Mouse (Mus musculus) B cell, adult 2 months (primary cell): ENCODE data around the gene Dicer1.
"Not testable (repeated sequence)": the region's sequence is repeated elsewhere in the genome, so short reads cannot be mapped to it uniquely, and the experiment has no call there.

Experiments used
- DNase-seq, 2 experiments: peaks; one replicate each; pipeline ENCODE4 v3.0.0; 2022

The Dicer1 gene

DNA sequence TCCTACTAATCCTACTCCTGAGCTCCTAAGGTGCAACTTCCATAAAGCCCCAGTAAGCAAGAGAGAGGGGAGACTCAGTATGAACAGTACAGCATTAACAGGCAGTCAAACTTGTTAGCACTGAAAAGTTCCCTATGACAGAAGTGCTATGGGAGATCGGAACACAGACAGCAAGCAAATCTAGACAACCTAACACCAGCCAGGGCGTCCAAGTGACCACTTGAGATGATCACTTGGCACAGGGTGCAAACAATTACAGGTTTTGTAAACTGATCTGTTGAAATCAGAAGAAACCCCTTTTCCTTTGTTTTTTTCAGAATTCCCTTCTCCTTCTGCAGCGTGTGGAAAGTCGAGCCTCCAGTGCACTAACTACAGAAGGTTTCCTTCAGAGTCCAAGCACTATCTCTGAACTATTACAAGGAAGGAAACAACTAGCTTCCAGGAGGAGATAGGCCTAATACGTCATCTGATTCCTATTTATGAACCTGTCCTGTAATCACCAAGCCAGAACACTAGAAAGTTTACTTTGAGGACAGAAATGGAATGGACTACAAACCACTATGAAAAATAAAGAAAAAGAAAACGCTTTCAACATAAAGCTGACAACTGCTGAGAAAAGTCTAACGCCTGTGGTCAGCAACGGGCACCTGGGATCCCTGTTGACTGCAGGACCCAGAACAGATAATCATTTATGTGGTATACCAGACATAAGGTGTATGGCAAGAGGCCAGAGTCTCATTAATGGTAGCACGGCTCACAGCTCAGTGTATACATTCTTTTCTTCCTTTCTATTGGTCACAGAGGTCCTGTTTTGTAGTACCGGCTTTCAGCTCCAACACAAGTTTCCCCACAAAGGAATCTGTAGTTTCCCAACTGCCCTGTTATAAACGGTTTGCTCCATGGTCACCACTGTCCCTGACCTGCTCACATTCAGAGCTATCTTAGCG is 10.6 kb downstream of the Dicer1 start:
- DNase-seq = no peak

DNA sequence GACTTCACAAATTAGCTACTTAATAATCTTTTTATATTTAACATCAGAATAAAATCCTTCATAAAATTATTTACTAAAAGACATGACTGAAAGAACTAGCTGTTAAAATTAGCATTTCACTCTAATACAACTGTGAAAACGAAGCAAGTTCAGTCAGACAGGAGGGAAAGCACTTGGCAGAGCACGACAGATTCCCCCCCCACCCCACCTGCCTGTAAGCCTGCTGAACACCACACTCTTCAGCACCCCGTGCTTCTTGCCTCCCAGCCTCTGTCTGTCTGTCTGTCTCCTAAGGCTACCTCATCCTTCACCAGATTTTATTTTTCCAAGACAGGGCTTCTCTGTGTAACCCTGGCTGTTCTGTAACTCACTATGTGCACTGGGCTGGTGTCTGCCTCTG is 12.8 kb downstream of the Dicer1 start:
- no peak for DNase-seq

DNA sequence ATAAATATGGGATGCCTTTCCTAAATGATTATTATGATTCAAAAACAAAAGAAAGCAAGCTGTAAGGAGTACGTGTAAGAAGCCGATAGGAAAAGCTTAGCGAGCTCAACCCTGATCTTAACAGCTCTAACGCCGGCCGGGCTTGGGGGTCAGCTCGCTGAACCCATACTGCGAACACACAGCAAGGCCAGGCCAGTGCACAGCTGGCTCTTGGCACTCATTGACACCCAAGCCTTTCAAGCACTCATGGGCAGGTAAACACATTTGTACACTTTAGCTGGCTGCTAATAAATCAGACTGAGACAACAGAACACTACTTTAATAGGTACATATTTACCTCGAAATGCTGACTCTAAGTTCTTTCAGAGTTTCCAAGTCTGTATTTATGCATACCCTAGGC is 13.3 kb downstream of the Dicer1 start:
- no peak for DNase-seq

DNA sequence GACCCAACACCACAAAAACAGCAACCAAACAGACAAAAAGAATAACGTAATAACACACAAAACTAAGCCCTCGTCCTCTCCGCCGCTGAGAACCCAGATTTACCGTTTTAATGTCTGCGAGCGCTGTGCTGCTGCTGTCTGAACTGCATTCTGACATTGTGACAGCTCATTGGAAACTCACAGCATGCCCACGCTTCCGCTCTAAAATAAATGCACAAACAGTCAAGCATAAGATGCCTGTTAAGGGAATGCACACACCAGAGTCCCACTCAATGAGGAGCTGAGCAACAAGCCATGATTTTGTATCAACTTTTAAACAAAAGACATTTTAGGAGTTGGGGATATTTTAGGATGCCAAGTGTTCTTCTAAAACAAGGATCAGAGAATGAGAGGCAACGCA is 14.1 kb downstream of the Dicer1 start:
- DNase-seq = no peak

DNA sequence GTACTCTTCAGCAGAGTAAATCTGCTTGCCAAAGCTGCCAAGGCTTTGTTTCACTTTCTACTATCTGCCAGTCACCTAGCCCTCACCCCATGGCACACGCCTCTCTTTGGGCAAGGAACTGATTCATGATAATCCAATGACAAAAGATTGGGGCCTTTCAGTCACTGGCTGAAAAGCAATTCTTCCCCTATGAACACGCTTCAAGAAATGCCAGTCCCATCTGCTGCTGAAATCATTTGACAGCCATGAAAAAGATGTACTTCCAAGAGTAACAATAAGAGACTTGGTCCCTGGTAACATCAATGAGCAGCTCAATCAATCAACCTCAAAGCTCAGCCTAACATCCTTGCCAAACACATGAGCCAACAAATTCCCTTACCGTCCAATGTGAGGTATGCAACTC is 15.8 kb downstream of the Dicer1 start:
- DNase-seq = no peak

DNA sequence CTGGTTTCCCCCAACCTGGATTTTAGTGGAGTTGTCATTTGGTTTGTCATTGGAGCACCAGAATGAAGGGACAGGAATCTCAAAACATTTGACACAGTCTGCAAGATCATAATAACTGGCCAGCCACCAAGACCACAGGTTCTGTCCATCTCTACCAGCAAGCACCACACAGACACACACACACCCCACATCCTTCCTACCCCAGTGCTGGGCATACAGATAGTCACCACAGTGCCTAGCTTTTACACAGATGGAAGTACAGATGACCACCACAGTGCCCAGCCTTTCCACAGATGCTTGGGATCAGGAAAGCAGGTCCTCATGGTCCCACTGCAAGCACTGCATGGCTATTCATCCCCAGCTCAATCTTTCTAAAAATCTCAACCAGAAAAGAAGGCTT is 18.6 kb downstream of the Dicer1 start:
- DNase-seq = no peak

DNA sequence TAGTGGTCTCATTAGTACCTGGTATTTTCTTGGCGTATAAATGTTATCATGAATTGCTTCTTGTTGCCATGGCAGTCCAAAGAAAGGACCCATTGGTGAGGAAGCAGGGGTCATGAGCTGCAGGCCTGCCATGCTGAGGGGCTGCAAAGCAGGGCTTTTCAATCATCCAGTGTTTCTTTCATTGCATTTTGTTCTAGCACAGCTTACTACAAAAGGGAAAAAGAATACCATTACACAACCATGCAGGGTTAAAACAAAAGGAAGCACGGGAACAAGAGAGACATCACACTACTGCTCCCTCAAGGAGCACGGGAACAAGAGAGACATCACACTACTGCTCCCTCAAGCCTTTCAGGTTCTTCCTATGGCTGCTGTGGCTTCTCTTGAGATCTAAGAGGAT is 20.0 kb downstream of the Dicer1 start:
- no peak for DNase-seq

DNA sequence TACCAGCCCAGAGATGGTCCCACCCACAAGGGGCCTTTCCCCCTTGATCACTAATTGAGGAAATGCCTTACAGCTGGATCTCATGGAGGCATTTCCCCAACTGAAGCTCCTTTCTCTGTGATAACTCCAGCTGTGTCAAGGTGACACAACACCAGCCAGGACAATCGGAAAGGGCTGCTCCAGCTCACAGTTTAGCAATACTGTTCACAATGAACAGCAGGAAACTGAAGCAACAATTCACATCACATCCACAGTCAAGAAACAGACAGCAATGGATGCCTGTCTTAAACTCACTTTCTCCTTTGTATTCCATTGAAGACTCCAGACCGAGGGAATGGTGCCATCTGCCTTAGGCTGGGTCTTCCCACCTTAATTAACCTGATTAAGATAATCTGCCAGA is 25.3 kb downstream of the Dicer1 start:
- DNase-seq = not testable (repeated sequence)

DNA sequence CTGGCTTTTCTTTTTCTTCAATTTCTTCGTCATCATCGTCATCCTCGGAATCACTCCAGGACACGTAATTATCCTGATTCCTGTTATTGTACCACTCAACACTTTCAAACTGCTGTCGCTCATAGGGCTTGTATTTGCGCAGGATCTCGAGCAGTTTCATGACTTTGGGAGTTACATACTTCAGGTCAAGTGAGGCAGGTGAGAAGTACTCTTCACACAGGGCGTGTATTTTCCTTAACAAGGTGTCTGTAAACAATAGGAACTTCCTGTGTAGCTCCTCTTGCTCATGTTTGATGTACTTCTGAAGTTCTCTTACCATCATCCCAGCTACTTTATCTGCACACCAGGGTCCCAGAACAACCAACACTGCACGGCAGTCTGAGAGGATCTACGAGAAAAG is 29.7 kb downstream of the Dicer1 start:
- DNase-seq = no peak

DNA sequence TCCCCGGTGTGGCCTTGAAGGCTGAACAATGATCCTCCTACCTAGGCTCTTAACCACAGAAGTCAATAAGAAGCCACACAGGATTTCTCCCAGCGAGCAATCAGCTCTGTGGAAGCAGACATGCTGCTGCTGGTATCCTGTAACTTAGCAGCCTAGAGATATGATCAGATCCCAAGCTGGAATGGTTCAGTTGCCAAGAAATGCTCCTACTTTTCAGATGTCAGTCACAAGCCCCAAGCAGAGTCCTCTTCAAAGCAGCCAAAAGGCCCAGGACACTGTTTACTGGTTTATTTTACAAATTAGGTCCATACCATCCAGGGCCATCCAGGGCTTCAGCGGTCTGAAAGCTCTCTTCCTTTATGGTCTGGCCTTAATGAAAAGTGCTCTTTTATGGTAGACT is 30.7 kb downstream of the Dicer1 start:
- DNase-seq = no peak

DNA sequence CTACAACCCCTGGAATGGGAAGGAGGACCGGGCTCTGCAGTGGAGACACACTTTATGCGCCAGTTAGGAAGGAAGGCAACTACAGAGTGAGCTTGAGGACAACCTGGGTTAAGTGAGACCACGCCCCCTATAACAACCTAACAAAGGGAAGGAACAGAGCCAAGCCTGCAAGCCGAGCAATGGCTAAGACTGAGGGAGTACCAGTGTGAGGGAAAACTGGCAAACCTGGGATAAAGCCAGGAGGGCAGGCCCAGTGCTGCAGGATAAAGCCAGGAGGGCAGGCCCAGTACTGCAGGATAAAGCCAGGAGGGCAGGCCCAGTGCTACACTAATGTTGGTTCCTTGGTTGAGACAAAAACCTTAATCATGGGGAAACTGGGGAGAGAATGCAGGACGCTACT is 32.8 kb downstream of the Dicer1 start:
- no peak for DNase-seq

DNA sequence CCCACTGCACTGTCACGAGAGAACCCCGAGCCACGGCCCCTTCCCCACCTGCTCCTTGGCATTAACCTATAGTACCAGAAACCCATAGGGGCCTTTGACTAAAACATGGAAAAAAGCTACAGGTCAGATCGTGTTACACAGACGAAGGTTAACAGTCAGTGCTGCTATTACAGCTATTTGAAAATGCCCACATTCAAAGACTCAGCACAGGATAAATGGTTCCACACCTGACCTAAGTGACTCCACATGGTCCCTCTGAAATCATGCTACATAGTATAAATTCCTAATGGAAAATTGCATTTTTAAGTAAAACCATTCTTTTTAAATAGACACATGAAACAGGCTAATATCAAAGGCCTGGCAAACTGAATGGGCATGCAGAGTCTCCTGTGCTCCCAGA is 35.3 kb downstream of the Dicer1 start:
- DNase-seq = no peak

DNA sequence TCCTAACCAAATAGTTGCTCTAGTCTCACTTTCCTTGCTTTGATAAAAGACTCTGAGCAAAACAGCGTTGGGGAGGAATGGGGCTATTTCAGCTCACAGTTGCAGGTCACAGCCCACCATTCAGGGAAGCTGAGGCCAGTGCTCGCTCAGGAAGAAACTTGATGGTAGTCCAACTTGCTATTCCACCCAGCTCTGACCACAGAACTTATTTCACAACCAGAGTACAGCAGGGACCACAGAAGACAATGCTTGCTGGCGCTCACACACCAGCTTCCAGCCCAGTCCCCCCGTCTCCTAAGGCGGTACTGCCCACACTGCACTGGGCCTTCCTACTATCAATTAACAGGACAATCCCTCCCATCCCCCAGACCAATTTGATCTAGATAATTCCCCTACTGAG is 36.3 kb downstream of the Dicer1 start:
- no peak for DNase-seq

DNA sequence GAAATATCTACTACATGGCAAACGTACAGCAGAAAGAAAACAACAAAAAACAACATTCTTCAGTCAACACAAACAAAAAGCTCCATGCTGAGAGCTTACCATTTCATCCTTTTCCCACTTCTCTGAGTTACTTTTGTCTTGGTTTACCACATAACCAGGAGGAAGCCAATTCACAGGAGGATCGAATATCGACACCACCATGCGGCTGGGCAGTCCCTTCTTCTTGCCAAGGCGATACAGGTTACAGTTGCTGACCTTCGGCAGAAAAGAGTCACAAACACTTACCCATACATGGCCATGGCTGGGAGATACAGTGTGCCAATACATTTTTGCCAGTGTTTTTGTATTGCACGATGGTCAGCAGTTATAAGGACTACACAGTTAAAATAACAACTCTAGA is 51.5 kb downstream of the Dicer1 start:
- DNase-seq = no peak

DNA sequence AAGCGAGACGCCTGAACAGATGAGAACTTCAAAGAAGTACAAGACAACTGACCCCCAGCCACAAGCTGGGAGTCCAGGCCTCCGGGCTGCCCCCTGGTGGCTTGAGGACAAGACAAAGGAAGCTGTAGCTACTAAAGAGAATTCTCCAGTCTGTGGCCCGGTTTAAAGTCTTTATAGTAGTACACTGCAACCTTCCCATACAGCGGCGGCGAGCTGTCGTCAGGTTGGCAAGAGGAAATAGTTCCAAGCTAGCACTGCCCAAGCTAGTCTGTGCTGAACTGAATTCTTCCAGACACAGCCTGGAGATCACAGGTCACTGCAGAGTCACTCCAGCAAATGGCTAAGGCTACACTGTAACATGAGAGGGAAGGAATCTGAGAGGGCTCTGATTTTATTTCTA is 52.0 kb downstream of the Dicer1 start:
- DNase-seq = peak in 1 of 2 experiments; percentile 15

DNA sequence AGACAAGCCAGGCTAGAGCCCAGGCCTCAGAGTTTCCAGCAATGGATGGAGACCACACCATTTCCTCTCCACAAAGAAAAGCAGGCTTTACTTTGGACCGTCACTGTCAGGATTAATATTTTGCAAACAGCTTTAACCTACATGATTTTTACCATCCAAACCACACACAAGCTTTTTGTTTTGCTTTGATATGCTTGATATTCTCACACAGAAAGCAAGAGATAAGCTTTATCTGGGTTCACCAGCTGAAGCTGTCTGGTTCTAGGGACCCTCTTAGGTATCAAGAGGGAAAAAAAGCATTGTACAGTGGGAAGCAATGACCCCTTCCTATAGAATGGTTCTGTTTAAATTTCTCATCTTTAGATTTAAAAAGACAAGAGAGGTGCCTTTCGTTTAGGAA is 56.2 kb downstream of the Dicer1 start:
- no peak for DNase-seq

DNA sequence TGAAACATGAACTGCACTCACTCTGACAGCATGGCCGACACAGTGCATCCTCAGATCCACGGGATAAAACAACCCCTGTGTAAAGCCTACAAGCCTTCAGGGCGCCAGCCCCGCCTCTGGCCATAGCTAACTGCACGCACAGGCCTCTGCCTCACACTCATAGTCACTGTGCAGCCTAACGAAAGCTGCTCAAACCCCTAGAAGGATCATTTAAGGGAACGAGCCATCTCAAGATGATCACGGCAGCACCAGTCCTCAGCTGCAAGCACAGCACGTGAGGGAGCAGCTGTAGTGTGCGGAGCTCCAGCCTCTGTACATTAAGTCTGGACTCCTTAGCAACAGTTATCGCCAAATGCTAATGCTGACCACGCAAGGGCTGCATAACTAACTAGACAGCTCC is 58.9 kb downstream of the Dicer1 start:
- no peak for DNase-seq

DNA sequence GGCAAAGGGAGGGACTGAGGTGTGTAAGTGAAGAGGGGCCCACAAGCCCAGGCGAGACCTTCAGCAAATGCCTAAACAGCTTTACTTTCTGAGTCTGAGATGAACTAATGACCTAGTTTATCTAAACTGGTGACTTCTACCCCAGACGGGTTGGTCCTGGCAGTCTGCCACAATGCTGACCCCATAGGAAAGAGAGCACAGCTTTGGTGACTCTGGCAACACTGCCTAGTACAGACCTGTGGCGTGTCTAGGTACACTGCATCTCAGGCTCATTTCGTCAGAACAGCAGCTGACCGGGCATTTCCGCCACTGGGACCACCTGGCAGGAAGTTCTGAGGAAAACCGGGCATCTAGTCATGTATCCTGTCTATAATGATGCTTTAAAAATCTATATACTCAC is 61.3 kb downstream of the Dicer1 start:
- no peak for DNase-seq

DNA sequence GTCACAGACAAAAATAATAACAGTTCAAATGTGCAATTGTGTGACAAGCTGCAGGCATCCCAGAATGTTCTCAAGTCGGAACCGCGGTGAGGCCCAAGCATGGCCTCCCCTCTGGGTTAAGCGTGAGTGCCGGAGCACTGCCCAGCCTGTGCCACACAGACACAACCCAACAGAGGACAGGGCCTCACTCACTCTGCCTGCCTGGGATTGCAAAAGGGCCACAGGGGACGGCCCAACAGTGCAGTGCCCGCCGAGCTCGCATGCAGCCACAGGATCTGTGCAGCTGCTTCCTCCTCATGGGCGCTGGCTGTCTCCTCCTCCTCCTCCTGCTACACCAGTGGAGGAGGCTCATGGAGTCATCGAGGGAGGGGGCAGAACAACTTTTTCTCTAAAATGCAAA is 62.9 kb downstream of the Dicer1 start:
- DNase-seq = no peak

DNA sequence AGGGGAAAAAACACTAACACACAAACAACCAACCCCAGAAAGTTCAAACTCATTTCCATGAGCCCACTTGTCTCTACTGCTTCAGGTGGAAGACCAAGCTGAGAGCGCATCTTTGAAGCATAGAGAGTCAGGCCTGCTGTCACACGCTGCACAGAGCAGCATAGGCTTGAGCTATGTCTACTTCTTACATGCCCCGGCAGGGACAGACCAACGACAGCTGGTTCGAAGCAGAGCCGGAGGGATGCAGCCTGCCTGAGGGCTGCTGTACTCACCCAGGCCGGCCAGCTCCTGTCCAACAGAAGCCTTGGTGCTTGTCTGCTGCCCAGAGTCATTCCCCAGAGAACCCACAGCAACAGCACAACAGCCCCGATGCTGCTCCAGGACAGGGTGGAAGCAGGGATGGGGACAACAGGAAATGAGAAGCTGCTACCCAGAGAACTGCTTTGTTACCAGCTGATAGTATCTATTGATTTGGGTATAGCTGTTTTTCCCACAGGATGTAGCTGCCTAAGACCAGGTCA is 67.3 kb downstream of the Dicer1 start:
- no peak for DNase-seq

DNA sequence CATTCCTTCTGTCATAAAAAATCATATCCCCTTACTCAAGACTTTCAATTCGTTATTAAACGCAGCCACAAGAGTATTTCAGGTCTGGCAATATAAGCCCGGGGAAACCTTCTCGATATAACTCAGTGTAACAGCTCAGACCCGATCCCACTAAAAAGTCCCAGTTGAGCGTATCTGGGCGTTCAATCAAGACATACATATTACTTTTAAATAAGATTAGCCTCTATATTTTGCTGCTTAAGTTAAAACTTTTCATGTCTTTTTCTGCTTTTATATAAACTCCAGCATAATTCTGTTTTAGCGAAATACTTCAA is 72.0 kb downstream of the Dicer1 start:
- no peak for DNase-seq

DNA sequence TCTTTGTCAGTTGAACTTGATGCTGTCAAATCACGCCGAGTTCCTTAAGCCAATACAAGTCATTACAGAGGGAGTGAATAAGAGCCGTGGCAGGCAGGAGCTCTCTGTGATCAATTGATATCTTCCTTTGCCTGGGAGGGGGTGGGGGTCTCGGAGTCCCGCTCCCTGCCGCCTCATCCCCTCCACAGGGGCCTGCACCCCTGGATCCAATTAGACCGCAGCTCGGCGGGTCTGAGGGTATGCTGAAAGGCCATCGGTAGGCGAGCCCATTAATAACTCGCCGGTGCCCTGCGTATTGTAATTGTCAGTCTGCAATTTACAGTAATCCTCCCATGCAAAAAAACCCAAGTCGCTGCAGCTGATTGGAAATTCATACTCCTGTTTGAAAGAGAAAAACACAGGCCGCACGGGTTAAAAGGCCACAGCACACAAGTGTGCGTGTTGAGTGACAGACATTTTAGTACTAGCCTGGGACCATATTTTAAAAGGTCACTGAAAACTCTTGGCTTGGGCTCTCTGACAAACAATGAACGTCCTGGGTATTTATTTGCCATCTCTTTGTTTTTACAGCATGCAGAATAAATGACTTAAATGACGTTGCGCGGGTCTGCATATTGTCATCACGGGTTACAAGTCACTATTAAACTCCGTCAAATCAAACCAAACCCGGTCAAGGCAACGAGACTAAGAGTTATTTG is 72.5 kb downstream of the Dicer1 start:
- no peak for DNase-seq

DNA sequence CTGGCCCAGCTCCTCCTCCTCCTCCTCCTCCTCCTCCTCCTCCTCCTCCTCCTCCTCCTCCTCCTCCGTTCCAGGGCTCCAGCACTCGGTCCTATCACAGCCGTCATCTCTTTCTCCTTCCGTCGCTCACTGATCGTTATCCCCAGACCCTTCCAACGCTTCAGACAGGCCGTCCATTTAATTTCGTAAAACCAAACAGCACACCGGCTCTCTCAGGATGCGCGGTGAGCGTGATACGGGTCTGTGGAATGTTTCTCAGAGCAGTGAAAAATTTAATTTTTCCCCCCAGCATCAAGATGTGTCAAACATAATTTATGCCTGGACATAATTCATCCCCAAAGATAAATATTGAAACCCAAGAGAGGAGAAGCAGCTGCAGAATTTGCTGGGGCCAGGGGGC is 73.3 kb downstream of the Dicer1 start:
- DNase-seq = no peak

DNA sequence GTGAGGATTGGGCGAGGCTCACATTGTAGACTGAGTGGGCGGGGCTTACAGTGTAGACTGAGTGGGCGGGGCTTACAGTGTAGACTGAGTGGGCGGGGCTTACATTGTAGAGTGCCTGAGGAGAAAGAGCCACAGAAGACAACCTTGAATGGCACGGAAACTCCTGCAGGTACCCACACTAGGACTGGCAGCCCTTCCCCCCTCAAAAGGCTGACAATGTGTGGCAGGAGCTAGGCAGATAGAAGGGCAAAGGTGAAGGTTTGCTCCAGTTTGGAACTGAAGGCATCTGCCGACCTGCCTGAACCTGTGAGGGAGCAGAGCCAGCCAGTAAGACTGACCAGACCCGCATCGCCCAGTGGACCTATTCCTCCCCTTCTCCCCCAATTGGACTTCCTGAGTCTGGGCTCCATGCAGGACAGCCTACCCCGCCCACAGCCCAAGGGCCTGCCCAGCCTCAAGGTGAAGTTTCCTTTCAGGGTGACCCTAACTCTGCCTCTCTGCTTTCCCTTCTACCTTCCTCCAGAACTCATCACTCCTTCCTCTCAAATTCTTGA is 74.3 kb downstream of the Dicer1 start:
- no peak for DNase-seq
